Mouse (Mus musculus): ENCODE data around the gene Rassf4. TPM values are rescaled to one million over a fixed set of nuclear protein-coding genes. Genes with fewer than 3 reads are reported as not detected.
"Not testable (repeated sequence)": the region's sequence is repeated elsewhere in the genome, so short reads cannot be mapped to it uniquely, and the experiment has no call there.

The Rassf4 gene
- polyA plus RNA-seq, 1 experiment from 2014 or later: 29.0 TPM

DNA sequence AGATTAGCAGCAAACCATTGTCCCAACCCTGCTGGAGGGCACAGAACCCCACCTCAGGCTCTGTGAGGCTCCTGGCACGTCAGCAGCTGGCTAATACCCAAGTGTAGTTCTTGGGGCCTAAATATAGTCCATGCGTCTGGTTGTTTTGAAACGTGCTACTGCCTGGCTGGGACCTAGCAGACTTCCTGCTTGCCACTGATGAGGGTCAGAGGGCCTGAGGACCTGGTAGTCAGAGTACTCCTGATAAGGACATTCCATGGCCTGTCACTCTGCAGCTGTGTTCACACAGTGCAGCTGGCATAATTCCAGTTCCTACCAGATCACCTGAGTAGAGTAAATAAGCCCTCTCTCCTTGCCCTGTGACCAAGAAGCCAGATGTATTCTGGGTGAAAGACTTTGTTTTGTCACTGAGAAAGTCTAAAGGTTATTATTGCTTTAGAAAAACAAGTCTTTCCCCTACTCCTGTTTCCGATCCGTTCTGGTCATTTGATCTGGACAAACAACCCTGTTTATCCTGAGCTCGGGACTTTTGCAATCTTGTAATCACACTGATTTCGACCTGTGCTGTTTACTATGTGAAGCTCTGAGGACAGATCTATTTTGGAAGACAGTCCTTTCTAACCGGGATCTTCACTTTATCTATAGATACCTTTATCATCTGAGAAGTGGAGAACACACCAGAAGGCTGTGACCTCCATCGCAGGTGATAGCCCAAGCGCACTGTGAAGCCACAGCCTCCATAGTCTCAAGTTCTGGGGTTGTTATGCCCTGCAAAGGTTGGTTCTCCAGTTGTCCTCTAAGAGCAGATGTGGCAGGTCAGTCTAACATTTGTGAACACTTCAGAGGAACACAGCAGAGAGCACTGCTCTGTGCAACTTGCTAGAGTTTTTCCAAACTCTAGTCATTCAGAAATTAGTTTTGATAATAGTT lies 38.2 kb downstream of the Rassf4 start:
- no peak overlapping the region for H3K27ac ChIP-seq (replicated peaks)
- H3K36me3 ChIP-seq: no peaks in the 10 kb centered on the region
- 75% methylated on average over 10 of the region's 10 CpGs for WGBS
- no peak overlapping the region for H3K9ac ChIP-seq (replicated peaks)
- no peak overlapping the region for H3K4me3 ChIP-seq (replicated peaks)
- no peak for ATAC-seq (ENCODE audit: low FRiP score)
- H3K4me1 ChIP-seq: no peaks in the 10 kb centered on the region
- no peaks in the 10 kb centered on the region for H3K27me3 ChIP-seq (replicated peaks)
- H3K4me2 ChIP-seq: no peak overlapping the region
- no peaks in the 10 kb centered on the region for H3K9me3 ChIP-seq (replicated peaks)

DNA sequence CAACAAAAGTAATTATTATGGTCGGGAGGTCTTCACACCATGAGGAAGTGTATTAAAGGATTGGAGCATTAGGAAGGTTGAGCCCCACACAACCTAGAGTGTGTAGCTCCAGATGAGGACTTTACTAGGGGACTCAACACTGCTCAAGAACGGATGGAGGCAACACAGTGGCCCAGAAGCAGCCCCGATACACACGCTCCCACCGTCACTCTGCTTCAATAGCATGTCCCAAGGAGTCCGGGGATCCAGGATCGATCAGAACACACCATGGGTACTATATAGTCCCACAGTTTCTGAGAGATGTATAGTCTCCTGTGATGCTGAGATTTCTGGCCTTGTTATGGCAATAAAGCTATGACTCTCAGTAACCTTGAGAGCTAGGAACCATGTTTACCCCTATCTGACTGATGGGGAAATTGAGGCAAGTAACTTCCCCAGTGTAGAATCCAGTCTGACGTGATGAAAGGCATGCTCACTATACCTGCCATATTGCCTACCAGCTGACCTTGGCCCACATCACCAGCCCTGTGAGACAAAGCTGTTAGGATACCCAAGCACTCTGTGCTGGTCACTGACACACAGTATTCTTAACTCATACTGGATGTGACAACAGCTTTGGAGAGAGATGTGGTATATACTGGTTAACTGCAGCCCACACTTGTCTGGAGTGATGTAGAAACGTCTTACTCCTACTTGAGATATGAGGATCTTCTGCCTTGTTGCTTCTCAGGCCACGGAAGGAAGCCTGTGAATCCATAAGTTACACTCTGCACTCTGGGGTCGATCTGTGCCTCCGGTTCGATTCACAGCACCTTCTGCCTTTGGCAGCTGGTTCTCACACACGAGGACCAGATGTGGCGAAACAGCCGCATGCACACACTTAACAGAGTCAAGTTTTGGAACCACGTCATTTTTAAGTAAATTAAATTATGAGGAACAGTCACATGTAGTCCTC lies 39.7 kb downstream of the Rassf4 start:
- peaks cover 10% of the 10 kb centered on the region for H3K4me1 ChIP-seq
- no peak overlapping the region for H3K27ac ChIP-seq (replicated peaks)
- no peaks in the 10 kb centered on the region for H3K9me3 ChIP-seq (replicated peaks)
- no peaks in the 10 kb centered on the region for H3K27me3 ChIP-seq (replicated peaks)
- H3K36me3 ChIP-seq: no peaks in the 10 kb centered on the region
- no peak overlapping the region for H3K9ac ChIP-seq (replicated peaks)
- no peak for ATAC-seq (ENCODE audit: low FRiP score)
- H3K4me2 ChIP-seq: no peak overlapping the region
- WGBS: 90% methylated on average over 17 of the region's 17 CpGs
- H3K4me3 ChIP-seq (replicated peaks): no peak overlapping the region

DNA sequence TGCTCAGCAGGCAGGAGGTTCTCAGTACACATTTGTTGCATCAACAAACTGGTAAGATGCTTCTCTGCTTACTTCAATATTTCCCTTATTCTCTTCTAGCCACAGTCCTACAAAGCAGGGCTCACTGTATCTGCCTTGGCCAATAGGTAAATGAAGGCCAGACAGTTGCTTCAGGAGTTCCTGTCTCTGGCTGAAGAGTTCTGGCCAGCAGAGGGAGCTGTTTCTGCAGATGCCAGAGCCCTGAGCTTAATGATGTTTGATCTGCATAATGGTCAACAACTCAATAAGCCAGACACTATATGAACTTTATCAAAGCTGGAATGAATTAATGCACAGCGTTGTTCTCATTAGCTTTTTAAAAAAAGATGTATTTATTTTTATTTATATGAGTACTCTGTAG lies 41.6 kb downstream of the Rassf4 start:
- no peak for ATAC-seq (ENCODE audit: low FRiP score)
- no peak overlapping the region for H3K4me2 ChIP-seq
- no peaks in the 10 kb centered on the region for H3K36me3 ChIP-seq
- no peaks in the 10 kb centered on the region for H3K9me3 ChIP-seq (replicated peaks)
- H3K4me1 ChIP-seq: peaks cover 18% of the 10 kb centered on the region
- no peaks in the 10 kb centered on the region for H3K27me3 ChIP-seq (replicated peaks)
- WGBS: 59% methylated on average over 1 of the region's 1 CpGs
- H3K9ac ChIP-seq (replicated peaks): no peak overlapping the region
- no peak overlapping the region for H3K27ac ChIP-seq (replicated peaks)
- H3K4me3 ChIP-seq (replicated peaks): no peak overlapping the region

DNA sequence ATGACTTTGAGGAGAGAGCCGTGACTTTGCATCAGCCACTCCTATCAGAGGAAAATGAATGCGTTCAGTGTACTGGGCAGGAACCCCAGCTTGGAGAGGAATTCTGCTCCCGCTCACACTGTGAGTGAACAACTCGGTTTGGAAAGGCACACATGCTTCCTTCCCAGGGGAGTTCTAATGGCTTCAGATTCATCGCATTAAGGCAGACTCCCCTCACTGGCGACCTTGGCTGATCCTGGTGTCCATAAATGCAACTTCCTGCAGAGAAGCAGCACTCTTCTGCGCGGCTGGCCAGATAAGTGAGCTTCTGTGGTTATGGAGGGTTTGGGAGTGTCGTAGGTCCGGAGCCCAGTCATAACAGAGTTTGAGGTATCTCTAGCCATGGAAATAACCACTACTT lies 44.0 kb downstream of the Rassf4 start:
- Histone ChIP-seq H3K9ac (replicated peaks) (no peak overlapping the region), H3K4me1 (peaks cover 26% of the 10 kb centered on the region), H3K9me3 (replicated peaks) (no peaks in the 10 kb centered on the region), H3K4me2 (peak overlapping the region; percentile 62), H3K4me3 (replicated peaks) (no peak overlapping the region), H3K36me3 (peaks cover 14% of the 10 kb centered on the region; the same call in 1 of the 2 replicates), H3K27me3 (replicated peaks) (no peaks in the 10 kb centered on the region), H3K27ac (replicated peaks) (peak overlapping the region; percentile 94; the same call in 1 of the 2 replicates)
- no peak for ATAC-seq (ENCODE audit: low FRiP score)
- WGBS: 65% methylated on average over 10 of the region's 10 CpGs

DNA sequence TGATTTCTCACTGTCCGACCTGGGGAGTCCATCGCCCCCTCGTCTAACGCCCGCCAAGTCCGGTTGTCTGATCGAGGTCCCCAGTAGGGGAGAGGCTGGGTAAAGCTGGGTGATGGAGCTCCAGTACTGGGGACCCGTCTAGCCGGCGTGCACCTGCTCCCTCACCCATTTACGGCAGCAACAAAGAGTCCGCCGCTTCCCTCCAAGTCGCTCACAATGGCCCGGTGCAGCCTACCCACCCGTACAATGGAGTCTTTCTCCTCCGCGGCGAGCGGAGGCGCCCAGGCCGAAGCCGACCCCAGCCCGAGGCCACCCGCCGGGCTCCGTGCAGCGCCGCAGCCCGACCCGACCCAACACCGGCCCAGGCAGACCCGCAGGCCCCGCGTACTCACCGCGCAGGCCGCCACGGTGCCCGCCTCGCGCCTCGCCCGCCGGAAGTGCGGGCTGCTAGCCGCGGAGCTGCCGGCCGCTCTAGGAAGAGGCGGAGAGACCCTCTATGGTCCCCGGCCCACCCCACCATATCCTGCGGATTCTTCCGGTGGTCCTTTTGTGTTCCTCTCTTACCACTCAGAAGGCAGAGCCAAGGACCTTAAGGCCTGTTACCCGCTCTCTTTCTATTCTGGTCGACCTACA lies 45.1 kb downstream of the Rassf4 start, which contains the start of gene Zfp422:
Gene Zfp422, minus strand, starts transcription at position 461 of the 633 bp plus-strand sequence.
- WGBS: 0% methylated on average over 56 of the region's 56 CpGs
- H3K9ac ChIP-seq (replicated peaks): peak within 1 kb of the TSS; percentile 97
- peaks cover 26% of the 10 kb centered on the region for H3K4me1 ChIP-seq
- H3K4me2 ChIP-seq: peak within 1 kb of the TSS; percentile 62
- peak within 1 kb of the TSS; percentile 75 for H3K4me3 ChIP-seq (replicated peaks)
- no peaks in the 10 kb centered on the region for H3K27me3 ChIP-seq (replicated peaks)
- no peaks in the 10 kb centered on the region for H3K9me3 ChIP-seq (replicated peaks)
- peaks cover 20% of the 10 kb centered on the region for H3K36me3 ChIP-seq
- ATAC-seq (ENCODE audit: low FRiP score): peak; percentile 96
- peak within 1 kb of the TSS; percentile 94 for H3K27ac ChIP-seq (replicated peaks)

DNA sequence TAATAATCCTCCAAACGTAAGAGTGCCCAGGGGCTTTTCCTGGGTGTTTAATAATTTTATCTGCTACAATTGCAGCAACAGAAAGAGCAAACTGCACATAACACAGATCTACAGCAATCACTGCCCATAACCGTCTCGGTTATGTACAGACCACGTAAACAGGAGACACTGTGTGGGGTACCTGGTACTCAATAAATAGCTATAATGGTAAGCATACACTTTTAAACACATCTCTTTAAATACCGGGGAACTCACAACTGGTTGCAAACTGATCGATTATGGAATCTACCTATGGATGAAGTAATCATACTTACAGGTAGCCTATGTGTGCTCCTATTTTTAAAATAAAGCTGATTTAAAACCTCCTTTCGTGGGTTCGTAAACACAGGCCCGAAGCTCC lies 45.7 kb downstream of the Rassf4 start:
- WGBS: 12% methylated on average over 9 of the region's 9 CpGs
- H3K27ac ChIP-seq (replicated peaks): peak overlapping the region; percentile 94
- peaks cover 20% of the 10 kb centered on the region for H3K36me3 ChIP-seq
- H3K4me3 ChIP-seq (replicated peaks): peak overlapping the region; percentile 75
- H3K9me3 ChIP-seq (replicated peaks): no peaks in the 10 kb centered on the region
- peak overlapping the region; percentile 62 for H3K4me2 ChIP-seq
- ATAC-seq (ENCODE audit: low FRiP score): no peak
- H3K9ac ChIP-seq (replicated peaks): peak overlapping the region; percentile 97
- H3K4me1 ChIP-seq: peaks cover 26% of the 10 kb centered on the region
- no peaks in the 10 kb centered on the region for H3K27me3 ChIP-seq (replicated peaks)

DNA sequence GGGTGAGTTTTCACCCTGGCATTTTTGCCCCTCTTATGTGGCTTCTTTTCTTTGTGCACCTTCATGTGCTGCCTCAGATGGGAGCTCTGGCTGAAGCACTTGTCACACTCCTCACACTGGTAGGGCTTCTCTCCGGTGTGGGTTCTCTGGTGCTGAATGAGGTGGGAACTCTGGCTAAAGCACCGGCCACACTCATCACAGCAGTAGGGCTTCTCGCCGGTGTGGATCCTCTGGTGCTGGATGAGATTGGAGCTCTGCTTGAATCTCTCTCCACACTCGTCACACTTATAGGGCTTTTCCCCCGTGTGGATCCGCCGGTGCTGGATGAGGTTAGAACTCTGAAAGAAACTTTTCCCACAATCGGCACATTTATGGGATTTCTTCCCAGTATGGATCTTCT lies 47.3 kb downstream of the Rassf4 start:
- ATAC-seq (ENCODE audit: low FRiP score); H3K27ac ChIP-seq (replicated peaks); H3K4me3 ChIP-seq (replicated peaks); H3K27me3 ChIP-seq (replicated peaks); H3K4me2 ChIP-seq; H3K9me3 ChIP-seq (replicated peaks); H3K9ac ChIP-seq (replicated peaks): not testable (repeated sequence)
- H3K36me3 ChIP-seq: peaks cover 20% of the 10 kb centered on the region
- WGBS: 98% methylated on average over 9 of the region's 9 CpGs
- peaks cover 26% of the 10 kb centered on the region for H3K4me1 ChIP-seq

DNA sequence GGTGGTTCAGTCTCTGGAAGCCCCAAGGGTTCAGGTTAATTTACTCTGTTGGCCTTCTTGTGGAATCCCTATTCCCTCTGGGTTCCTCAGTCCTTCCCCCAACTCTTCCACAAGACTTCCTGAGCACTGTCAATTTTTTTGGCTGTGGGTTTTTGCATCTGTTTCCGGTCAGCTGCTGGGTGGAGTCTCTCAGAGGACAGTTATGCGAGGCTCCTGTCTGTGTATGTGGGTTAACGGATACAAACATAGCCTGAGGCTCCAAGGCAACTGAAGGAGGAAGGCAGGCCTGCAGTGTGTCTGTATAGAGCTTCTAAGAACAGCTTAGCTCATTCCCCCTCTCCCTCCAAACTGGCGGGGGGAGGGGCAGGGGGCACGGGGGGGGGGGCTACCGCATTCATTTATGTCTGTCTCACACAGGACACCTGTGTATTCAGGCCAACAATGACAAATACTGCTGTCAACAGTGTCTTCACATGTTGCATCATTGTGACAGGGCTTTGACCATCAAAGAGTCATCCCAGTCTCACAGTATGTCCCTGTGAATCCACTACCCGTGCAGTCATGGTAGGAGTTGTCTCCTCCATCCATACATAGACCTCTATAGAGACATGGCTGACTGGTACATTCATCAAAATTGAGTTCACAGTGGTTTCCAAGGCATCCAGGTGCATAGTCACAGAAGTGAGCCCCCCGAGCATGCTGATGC lies 52.3 kb downstream of the Rassf4 start:
- no peak for ATAC-seq (ENCODE audit: low FRiP score)
- Histone ChIP-seq H3K27me3 (replicated peaks) (no peaks in the 10 kb centered on the region), H3K27ac (replicated peaks) (no peak overlapping the region), H3K4me2 (no peak overlapping the region), H3K36me3 (peaks cover 16% of the 10 kb centered on the region), H3K4me1 (0 out of 2 replicates have a peak, but pooled peaks cover 4% of the 10 kb centered on the region), H3K9ac (replicated peaks) (no peak overlapping the region), H3K9me3 (replicated peaks) (no peaks in the 10 kb centered on the region), H3K4me3 (replicated peaks) (no peak overlapping the region)
- 72% methylated on average over 8 of the region's 8 CpGs for WGBS

DNA sequence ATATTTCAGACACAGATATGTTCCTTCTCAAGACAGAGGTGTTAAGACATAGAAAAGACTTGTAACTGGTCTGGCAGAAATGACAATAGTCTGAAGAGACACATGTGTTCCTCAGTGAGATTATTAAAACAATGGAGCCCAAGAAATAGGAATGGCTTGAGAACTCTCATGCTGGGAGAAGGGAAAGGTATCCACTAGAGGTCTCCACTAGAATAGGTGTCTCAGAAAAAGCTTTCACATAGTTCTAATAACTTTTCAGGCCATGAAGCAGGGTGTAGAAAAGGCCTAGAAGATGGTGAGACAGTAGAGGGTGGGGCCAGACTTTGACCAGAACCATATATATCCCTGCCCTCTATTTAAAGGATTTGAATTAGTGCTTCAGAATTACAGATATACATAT lies 55.7 kb downstream of the Rassf4 start:
- H3K4me3 ChIP-seq (replicated peaks): no peak overlapping the region
- no peak overlapping the region for H3K27ac ChIP-seq (replicated peaks)
- H3K36me3 ChIP-seq: no peaks in the 10 kb centered on the region
- no peak overlapping the region for H3K9ac ChIP-seq (replicated peaks)
- H3K4me1 ChIP-seq: no peaks in the 10 kb centered on the region
- no peak overlapping the region for H3K4me2 ChIP-seq
- H3K9me3 ChIP-seq (replicated peaks): no peaks in the 10 kb centered on the region
- no peak for ATAC-seq (ENCODE audit: low FRiP score)
- no peaks in the 10 kb centered on the region for H3K27me3 ChIP-seq (replicated peaks)

DNA sequence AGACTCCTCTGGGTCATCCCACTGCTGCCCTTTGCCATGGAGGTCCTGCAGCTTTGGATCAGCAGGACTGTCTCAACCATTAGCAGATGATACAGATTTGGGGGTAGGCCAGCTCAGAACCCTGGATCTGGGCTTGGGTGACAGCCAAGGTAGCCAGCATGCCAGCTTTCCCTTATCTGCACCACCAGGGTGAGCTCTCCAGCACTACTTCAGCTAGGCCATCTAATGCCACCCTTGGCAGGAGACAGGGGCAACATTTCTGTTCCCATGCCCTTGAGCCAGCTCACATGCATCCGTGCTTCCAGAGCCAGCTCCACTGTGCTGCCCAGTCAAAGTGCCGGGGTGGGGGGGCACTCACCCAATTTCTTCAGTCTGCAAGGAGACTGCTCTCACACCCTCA lies 58.0 kb downstream of the Rassf4 start:
- Histone ChIP-seq H3K4me1 (no peaks in the 10 kb centered on the region), H3K4me2 (no peak overlapping the region), H3K4me3 (replicated peaks) (no peak overlapping the region), H3K9me3 (replicated peaks) (no peaks in the 10 kb centered on the region), H3K9ac (replicated peaks) (no peak overlapping the region), H3K27ac (replicated peaks) (no peak overlapping the region), H3K27me3 (replicated peaks) (no peaks in the 10 kb centered on the region), H3K36me3 (no peaks in the 10 kb centered on the region)
- 92% methylated on average over 2 of the region's 2 CpGs for WGBS
- no peak for ATAC-seq (ENCODE audit: low FRiP score)

DNA sequence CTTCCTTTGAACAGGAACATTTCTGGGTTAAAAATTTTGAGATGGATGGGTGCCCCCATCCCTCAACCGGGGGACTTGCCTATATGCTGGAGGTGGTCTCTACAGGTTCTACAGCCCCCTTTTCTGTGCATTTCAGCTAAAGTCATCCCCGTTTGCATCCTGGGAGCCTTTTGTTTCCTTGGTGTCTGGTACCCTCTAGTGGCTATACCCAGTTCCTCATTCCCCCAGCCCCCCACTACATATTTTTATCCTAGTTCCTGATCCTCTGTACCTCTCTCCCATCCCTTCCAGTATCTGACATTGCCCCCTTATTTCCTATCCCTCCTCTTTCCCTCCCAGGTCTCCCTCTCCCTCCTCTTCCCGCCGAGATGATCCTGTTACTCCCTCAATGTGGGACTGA lies 66.5 kb downstream of the Rassf4 start:
- Histone ChIP-seq H3K9me3 (replicated peaks) (no peaks in the 10 kb centered on the region), H3K27me3 (replicated peaks) (no peaks in the 10 kb centered on the region), H3K4me2 (no peak overlapping the region), H3K9ac (replicated peaks) (no peak overlapping the region), H3K36me3 (no peaks in the 10 kb centered on the region), H3K4me1 (no peaks in the 10 kb centered on the region), H3K4me3 (replicated peaks) (no peak overlapping the region), H3K27ac (replicated peaks) (no peak overlapping the region)
- WGBS: 69% methylated on average over 4 of the region's 4 CpGs
- ATAC-seq (ENCODE audit: low FRiP score): no peak
